22 mouse cellular contexts compared by ENCODE assay signal in genomic region chr13:69414813-69415212, GRCm38 (mm10).
DNase-seq lines count a peak whose midpoint lies in the region; ATAC-seq and TF ChIP-seq lines count a peak whose summit lies in the region.
"Had no signal": no experiment of that assay in that cellular context is flagged by ENCODE, and none has a peak within 500 bp of the region (broad histone marks: within the 10 kb centered on the region; RNA-seq: fewer than 3 reads in every experiment).

No protein-coding gene starts in this region.

- H3K4me2 ChIP-seq in intestine, embryonic 14.5 days (ENCODE audit: low read length), result no peak overlapping the region
- no peak overlapping the region for H3K4me2 ChIP-seq in intestine, postnatal 0 days (replicated peaks; ENCODE audit: low read depth)
- H3K4me2 ChIP-seq: embryonic facial prominence, embryonic 15.5 days; hindbrain, embryonic 12.5 days had no signal

- no peak overlapping the region for H3K4me3 ChIP-seq in intestine, embryonic 14.5 days (ENCODE audit: low read depth, low read length)
- H3K4me3 ChIP-seq in intestine, postnatal 0 days (ENCODE audit: low read depth, low read length), result no peak overlapping the region
- H3K4me3 ChIP-seq: embryonic facial prominence, embryonic 15.5 days; erythroblast, embryonic 14.5 days; forebrain, embryonic 10.5 days; gastrocnemius, adult 2 months; heart, embryonic 10.5 days; hindbrain, embryonic 12.5 days had no signal

- H3K36me3 ChIP-seq in intestine, embryonic 14.5 days (ENCODE audit: control insufficient read depth, insufficient read depth, low read length), result no peaks in the 10 kb centered on the region
- no peaks in the 10 kb centered on the region for H3K36me3 ChIP-seq in intestine, postnatal 0 days (ENCODE audit: control insufficient read depth, insufficient read depth)
- H3K36me3 ChIP-seq: embryonic facial prominence, embryonic 15.5 days; forebrain, embryonic 10.5 days; heart, embryonic 10.5 days; hindbrain, embryonic 12.5 days had no signal

- intact Hi-C loops in left cerebral cortex, postnatal 36 days (cut with DNase I), result no loop called here

- DNase-seq in intestine, embryonic 14.5 days (ENCODE audit: low spot score), result peak; percentile 18
- DNase-seq in left cerebral cortex, postnatal 36 days (ENCODE audit: low spot score in 2 of 2), result peak; percentile 16 to 17
- no peak for DNase-seq in left cerebral cortex, adult 8-10 months (ENCODE audit: low spot score in 2 of 2)
- DNase-seq in brain, adult 2 months (ENCODE audit: low read depth, low spot score), result peak; percentile 59
- DNase-seq in telencephalon, adult 2 months (ENCODE audit: low read depth, low spot score), result peak; percentile 29
- DNase-seq: adrenal gland, adult 2 months; adrenal gland, postnatal 25 days; cerebellum, adult 8-10 months; cerebellum, postnatal 14 days; embryo, embryonic 11 days; gastrocnemius, adult 2 months; gastrocnemius, postnatal 25 days; heart, postnatal 10 days; heart, postnatal 4 days had no signal

- no peak for TF ChIP-seq CTCF in intestine, postnatal 0 days (IDR thresholded peaks at IDR 0.05; ENCODE audit: low read depth)

- no peaks in the 10 kb centered on the region for H3K27me3 ChIP-seq in intestine, embryonic 14.5 days (replicated peaks; ENCODE audit: control insufficient read depth, insufficient read depth, low read length)
- no peaks in the 10 kb centered on the region for H3K27me3 ChIP-seq in intestine, postnatal 0 days (replicated peaks; ENCODE audit: control insufficient read depth, insufficient read depth, low read length)
- H3K27me3 ChIP-seq: embryonic facial prominence, embryonic 15.5 days; hindbrain, embryonic 12.5 days had no signal

- H3K27ac ChIP-seq in intestine, embryonic 14.5 days (ENCODE audit: low read depth), result no peak overlapping the region
- H3K27ac ChIP-seq in intestine, postnatal 0 days (ENCODE audit: low read depth, low read length), result no peak overlapping the region
- H3K27ac ChIP-seq: embryonic facial prominence, embryonic 15.5 days; forebrain, embryonic 10.5 days; gastrocnemius, adult 2 months; heart, embryonic 10.5 days; hindbrain, embryonic 12.5 days had no signal

- 76% methylated on average over 7 of the region's 7 CpGs for WGBS in intestine, embryonic 14.5 days
- 80% methylated on average over 7 of the region's 7 CpGs for WGBS in intestine, postnatal 0 days

- H3K9ac ChIP-seq in intestine, embryonic 14.5 days (ENCODE audit: low read length), result no peak overlapping the region
- no peak overlapping the region for H3K9ac ChIP-seq in intestine, postnatal 0 days (ENCODE audit: low read depth, low read length)
- H3K9ac ChIP-seq: embryonic facial prominence, embryonic 15.5 days; hindbrain, embryonic 12.5 days had no signal

- no peak for ATAC-seq in intestine, embryonic 14.5 days (replicated peaks; ENCODE audit: low FRiP score, low TSS enrichment, low read depth)
- no peak for ATAC-seq in intestine, postnatal 0 days
- ATAC-seq: forebrain, embryonic 14.5 days; hindbrain, embryonic 16.5 days had no signal

- no peaks in the 10 kb centered on the region for H3K4me1 ChIP-seq in intestine, embryonic 14.5 days (replicated peaks; ENCODE audit: control insufficient read depth, insufficient read depth, low read length)
- H3K4me1 ChIP-seq in intestine, postnatal 0 days (replicated peaks; ENCODE audit: control insufficient read depth, insufficient read depth, low read length), result no peaks in the 10 kb centered on the region
- H3K4me1 ChIP-seq: embryonic facial prominence, embryonic 15.5 days; hindbrain, embryonic 12.5 days had no signal

- H3K9me3 ChIP-seq in intestine, embryonic 14.5 days (ENCODE audit: control insufficient read depth, low read length), result no peaks in the 10 kb centered on the region
- no peaks in the 10 kb centered on the region for H3K9me3 ChIP-seq in intestine, postnatal 0 days (ENCODE audit: control insufficient read depth)
- H3K9me3 ChIP-seq: embryonic facial prominence, embryonic 15.5 days; heart, embryonic 10.5 days; hindbrain, embryonic 12.5 days had no signal

Comparison
In these comparisons a context has a peak if more than half of its experiments do, and no peak if none do; other contexts are left out.
1. DNase-seq: peak in intestine, embryonic 14.5 days (single experiment), left cerebral cortex, postnatal 36 days (2 of 2), brain, adult 2 months (single experiment) and telencephalon, adult 2 months (single experiment); none in left cerebral cortex, adult 8-10 months (0 of 2).